Mouse (Mus musculus) thymus, adult 18-20 months (tissue): ENCODE results near the gene Exoc1.
A peak's percentile ranks its signal among the peaks of the same experiment; 100 is the strongest.

Source experiments
- DNase-seq, 2 experiments: peaks; one replicate each; pipeline ENCODE4 v3.0.0; 2022; ENCODE audit warnings: mixed read lengths in 2 of 2

Gene Exoc1

DNA sequence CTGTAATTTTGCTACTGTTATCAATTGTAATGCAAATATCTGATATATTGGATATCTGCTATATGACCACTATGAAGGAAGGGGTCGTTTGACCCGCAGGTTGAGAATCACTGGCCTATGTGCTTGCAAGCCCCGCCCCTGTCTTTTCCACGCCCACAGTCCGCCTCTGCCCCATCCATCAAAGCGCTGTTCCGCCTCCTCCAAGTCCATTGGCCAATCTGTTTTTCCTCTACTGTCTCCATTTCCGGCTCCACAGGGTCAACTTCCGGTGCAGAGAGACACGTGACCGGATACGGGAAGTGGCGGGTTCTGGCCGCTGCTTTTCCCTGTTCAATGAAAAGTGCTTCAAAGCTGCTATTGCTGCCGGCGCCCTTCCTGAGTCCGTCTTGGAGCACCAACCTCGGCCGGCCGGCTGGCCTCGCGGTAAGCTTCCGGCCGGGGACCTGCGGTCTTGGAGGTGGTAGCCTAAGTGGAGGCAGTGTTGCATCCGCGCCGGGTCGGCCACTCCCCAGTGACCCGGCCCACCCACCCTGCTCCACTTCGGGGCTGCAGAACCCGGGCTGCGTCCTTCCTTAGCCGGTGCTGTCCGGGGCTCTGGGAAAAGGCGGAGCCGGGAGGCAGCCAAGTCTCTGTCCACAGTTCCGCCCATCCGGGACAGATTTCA is at the start of gene Exoc1:
Gene Exoc1 (plus strand): TSS at position 272 of the 664 bp plus-strand sequence.
- peak; percentile 86 to 88 for DNase-seq

DNA sequence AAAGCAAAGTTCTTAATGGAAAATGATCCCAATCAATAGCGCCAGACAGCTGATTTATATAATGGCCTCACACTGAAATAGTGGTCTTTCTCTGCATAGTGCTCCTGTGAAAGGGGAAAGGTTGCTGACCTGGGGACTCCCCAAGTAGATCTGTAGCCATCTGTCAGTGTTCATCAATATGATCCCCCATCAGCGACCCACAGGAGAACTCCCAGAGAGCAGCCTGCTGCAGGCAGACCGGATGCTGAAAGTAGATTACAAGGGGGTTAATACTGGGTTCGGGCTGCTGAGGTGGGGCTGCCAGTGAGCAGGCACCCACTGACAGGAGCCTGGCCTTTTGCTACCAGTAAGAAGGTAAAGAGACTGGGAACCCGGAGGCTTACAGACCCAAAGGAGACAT is 45.3 kb upstream of the Exoc1 start, which contains the start of gene Gm7271:
Gene Gm7271 (plus strand): TSS at position 230 of the 400 bp plus-strand sequence.
- DNase-seq, result no peak

DNA sequence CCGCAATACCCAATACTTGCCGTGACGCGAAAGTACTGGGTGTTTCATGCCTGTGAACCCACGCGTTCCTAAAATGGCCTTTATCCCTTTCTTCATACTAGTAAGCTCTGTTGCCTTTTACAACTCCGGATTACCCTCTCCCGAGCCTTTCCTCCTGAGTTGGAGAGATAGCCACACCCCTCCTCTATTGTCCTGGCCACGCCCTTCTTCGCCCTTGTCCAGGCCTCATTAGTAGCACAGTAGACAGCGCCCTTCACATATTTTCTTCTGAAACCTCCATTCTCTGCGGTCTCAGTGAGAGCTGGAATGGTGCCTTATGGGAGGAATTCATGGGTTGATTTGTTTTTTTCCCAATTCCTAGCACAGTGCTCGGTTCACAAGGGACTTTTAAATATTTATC is 34.0 kb upstream of the Exoc1 start:
- DNase-seq, result no peak

DNA sequence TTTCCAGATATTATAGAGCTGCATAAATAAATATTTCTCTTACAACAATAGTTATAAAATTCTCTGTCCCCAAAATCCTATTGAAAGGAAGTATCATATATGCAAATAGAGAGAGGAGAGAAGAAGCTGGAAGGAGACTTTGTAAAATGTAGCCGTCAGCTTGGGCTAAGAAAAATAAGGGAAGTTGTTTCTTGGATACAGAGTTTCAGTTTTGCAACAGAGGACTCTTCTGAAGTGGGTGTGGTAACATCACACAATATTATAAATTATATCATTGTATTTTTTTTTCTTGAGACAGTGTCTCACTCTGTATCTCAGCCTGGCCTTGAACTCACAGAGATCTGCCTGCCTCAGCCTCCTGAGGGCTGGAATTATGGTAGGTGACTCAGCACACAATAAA is 6.7 kb upstream of the Exoc1 start:
- DNase-seq, result no peak

DNA sequence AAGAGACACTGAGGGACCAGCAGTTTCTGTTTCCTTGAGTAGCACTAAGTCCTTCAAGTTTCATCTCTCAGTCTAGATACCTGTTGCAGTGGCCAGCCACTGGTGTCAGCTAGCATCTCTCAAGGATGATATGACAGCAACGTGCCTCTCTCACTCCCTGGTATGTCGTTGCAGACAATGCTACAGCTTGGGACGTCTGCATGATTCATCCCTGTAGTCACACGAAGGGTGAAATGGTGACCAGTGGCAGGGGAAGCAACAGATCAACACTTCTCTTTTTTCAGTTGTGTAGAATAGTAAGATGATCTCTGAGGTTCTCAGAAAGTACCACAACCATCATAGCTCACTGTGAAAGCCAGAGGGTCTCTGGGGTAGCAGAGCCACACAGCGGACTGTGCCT is 4.5 kb upstream of the Exoc1 start:
- no peak for DNase-seq

DNA sequence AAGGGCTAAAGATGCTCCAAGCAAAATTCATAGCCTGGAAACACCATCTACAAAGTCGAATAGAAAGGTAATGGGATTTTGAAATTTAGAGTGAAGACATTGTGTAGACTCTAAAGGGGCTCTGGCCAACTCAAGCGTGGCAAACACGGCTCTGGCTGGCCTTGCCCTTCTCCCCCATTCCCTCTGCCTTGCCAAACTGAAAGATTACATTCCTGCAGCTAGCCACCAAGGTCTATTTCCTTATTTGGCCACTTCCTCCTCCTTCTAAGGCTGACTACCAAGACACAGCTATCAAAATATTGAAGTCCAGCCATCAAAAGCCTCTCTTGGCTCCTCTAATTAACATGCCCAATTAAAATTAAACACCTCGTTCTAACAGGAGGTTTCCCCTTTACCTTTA is 4.0 kb upstream of the Exoc1 start:
- no peak for DNase-seq

DNA sequence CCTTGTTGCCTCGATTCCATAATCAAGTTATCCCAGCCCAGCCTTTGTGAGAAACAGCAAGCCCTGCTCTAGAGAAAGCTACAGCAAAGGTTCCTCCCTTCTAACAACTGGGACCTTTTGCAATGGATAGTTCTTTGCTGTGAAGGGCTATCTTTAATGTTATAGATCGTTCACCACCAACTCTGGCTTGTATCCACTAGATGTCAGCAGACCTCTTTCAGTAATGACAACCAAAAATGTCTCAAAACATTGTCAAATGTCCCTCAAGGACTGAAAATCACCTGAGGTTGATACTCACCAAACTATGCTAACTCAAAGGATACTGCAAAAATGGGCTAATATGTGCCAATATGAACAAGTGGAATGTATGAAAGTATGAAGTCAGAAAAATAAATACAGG is 3.3 kb upstream of the Exoc1 start:
- no peak for DNase-seq

DNA sequence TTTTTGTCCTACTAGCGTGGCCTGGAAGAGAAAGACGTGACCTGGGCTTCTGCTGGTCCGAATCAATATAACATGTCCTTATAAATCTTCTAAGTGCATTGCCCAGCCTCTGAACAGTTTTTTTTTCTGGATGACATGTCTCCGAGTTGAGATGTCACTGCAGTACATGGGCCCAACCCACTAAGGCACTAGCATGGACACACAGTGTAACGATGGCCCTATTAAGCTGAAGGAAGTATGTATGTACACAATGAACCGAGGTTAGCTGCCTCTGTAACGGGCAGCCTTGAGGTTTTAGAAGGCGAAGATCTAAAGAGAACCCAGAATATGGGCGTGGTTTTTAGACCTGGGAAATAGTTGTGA is 574 bp downstream of the Exoc1 start:
- no peak for DNase-seq

DNA sequence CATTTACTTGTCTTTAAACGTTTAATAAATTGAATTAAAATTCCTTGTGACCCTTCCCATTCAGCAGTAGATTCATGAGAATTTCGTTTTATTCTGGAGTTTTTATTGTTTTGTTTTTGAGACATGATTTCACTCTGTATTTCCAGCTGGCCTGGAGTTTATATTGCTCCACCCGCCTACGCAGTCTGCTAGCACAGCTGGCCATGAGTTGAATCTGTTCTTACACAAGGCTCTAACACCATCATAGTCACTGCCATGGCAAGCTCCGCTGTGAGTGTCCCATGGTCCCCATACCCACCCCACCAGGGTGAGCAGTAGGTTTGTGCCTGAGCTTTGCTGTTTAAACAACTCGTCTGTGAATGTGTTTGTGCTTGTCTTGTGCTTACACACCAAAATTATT is 4.1 kb downstream of the Exoc1 start:
- no peak for DNase-seq

DNA sequence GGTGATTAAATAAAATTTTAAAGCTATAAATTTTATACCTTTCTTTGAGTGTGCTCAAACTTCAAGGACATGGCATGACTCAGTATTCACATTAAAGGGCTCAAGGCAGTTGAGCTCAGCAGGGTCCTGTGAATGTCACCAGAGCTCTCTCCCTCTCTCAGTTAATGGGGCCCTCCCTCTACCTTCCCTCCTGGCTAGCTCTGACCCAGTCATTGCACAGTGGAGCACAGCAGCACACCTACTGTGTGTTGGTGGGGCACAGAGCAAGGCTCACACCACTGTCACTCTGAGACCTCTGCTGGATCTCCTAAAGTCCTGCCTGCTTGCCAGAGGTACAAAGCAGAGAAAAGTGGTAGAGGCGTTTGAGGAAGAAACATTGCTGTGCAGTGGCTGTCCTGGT is 7.1 kb downstream of the Exoc1 start:
- DNase-seq, result no peak

DNA sequence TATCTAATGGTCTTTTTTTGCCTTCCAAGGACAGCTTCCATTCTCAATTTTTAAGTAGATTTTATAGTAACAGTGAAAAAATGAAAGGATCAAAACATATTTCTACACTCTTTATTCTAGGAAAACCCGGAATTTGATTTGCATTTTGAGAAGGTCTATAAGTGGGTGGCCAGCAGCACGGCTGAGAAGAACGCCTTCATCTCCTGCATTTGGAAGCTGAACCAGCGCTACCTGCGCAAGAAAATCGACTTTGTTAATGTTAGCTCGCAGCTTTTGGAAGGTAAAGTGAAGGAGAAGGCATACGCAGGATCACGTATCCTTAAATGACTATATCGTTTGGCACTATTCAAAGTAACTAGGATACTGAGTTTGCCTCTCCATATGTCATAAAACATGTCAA is 8.5 kb downstream of the Exoc1 start:
- no peak for DNase-seq

DNA sequence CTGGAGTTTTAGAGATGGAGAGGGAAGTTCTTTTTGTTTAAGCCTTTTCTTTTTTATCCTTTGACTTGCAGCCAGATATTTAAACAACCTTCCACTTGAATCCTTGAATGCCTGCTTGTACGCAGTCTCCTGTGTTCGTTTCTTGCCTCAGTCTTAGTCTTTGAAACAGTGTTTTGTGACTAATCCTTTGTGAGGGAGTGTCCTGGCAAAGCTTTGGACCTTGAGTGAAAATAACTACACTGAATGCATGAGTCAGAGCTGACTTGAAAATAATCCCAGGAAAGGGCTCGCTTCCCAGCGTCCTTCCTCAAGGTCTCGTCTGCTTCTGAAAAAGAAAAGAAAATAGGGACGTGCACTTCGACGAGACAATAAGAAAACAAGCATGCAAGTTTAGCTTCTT is 11.1 kb downstream of the Exoc1 start:
- DNase-seq, result no peak

DNA sequence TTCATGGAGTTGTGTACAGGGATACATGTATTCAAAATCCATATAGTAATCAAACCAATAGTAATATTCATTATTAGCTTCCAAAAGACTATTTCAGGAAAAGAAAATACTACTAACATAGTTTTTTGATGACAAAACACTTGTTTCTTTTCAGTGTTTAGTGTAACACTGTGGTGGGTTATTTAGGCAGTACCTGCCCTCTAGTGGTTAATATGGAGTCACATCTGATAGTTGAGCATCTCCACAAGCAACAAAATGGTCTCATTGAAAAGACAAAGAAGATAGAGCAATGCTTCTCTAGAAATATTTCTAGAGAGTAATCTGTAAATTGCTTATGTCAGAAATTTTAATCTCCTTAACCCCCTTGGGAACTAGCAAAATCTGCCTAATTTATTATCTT is 11.7 kb downstream of the Exoc1 start:
- DNase-seq, result no peak

DNA sequence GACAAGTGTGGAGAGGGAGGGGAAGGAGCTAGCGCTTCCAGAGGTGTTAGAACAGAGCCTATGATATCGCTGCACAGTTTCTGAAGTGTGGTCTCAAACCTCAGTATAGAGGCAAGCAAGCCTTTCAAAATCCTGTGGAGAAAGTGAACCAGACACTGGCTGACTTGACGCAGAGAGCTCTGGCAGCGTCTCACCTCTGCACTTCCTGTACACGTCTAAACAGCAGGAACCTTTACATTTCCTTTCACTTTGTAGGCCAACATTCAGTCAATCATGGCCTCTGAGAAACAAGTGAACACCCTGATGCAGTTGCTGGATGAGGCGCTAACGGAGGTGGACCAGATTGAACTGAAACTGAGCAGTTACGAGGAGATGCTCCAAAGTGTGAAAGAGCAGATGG is 14.1 kb downstream of the Exoc1 start:
- no peak for DNase-seq

DNA sequence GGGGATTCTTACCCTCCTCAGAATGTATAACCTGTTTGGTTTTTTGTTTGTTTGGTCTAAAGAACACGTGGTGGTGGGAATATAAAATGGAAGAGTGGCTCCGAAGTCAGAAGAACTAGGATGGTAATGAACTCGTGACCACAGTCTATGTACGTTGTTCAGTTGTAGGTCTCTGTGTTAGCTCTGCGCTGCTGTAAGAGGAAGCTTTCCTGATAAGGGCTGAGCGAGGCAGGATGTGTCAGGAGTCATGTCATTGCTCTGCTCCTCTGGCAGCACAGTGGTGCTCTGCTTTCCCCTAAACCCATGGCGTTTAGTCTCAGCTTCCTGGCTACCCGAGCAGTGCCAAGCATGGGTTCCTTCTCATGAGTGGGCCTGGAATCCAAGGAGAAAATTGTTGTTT is 21.3 kb downstream of the Exoc1 start:
- DNase-seq, result no peak

DNA sequence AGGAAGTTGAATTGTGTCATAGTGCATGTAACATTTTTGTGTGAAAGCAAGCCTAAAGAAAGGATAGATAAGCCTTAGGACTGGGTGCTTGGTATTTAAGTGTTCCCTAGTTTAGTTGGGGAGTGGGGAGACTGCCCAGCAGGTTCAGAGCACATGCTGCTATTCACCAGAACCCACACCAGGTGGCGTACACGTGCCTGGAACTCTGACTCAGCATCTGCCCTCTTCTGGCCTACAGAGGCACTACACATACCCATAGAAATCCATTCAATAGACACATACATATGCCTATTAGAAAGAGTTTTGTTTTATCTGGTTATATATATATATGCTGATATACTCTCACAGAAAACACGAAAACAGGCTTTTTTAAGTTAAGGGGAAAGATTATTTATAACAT is 36.2 kb downstream of the Exoc1 start:
- DNase-seq, result peak; percentile 22 to 26

DNA sequence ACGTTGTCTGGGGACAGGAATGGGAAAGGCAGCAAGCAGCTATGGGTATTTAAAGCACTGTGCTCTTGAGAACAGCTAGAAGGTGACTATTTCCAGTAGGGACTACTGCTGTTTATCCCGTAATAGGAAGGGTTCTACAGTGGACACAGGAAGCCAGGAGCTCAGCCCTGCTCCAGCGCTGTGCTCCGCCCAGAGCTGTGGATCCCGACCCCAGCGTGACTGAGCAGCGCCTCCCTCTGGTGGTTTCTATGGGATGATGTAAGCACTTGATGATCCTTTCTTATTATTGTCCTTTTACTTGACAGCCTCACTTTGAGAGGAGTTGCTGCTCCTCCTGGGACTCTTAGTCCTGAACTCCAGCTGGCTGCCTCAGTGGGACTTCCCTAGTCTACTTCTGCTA is 45.1 kb downstream of the Exoc1 start:
- DNase-seq, result no peak

DNA sequence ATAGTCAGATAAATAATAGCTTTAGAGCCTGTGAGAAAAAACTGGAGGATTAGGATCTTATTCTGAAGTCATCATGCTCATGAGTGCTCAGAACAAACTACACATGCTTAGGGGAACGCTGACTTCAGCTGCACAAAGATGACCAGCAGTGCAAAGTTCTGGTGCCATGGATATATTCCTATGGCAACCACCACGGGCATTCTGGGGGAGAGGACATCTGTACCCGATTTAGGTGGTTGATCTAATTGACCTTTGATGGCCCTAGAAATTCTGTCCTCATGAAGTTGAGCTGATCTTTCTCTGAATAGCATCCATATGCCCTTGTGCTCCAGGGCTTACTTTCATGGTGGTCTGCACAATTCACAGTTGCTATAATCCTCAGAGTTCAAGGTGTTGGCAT is 47.9 kb downstream of the Exoc1 start:
- DNase-seq, result no peak

DNA sequence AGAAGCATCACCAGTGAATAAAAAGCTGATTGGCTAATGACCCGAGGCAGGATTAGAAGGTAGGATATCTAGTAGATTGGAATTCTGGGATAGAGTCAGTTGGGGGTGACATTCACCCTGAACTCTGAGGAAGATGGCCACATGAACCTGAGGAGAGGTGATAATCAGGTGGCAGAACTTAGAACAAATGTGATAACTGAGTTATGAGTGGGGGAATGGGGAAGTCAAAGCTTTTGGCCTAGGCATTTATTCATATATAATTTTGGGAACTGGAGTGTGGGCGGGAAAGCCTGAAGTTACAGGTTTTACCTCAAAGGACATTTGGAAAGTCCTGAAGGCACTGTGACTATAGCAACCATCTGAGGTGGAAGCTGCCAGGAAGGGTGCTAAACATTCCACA is 56.3 kb downstream of the Exoc1 start:
- DNase-seq, result no peak

DNA sequence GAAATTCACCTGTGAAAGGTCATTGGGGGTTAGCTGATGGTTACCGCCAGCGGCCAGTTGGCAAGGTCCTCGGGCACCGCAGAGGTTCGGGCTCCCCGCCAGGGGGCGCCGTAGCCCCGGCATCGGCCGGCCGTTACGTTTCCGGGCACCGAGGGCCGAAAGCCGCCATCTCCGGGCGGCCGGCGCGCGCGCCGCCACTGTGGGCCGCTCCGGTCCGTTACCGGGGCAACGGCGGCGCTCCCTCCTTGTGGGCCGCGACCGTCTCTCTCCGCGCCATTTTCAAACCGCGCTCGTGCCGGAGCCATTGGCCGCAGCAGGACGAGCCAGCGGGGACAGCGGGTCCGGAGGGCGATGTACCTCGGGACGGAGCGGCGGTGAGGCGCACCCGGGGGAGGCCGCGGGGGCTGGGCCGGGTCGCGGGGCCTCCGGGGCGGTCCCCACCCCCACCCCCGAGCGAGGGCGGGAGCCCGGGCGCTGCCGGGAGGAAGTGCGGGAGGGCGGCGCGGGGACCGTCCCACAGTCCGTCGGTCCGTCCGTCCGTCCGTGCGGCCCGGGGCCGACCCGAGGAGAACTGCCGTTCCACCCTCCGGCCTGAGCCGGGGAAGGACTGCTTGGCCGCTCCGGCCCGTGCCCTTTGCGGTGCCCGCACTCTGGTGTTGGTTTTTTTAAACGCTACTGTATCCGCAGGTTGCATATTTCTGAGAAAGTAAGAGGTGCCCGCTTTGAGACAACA is 59.6 kb downstream of the Exoc1 start, which contains the start of gene Cep135:
Gene Cep135 (plus strand): TSS at position 148 of the 733 bp plus-strand sequence.
- DNase-seq, result peak; percentile 56 to 57

DNA sequence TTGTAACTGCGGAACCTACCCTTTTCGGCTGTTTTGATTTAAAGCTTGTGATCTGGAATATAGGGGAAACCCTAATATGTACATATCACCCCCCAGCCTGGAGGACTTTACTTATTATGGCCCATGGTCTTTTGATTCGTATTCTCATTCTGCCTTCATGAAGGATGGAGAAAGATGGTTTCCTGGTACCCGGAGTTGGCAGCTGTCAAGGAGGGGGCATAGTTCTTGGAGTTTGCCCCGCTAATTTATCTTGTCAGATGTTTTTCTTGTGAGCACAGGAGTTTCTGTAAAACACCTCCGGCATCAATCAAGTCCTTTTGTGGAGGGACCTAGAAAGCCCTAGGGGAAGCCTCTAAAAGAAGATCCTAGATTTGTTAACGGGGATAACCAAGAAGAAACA is 60.2 kb downstream of the Exoc1 start:
- no peak for DNase-seq

DNA sequence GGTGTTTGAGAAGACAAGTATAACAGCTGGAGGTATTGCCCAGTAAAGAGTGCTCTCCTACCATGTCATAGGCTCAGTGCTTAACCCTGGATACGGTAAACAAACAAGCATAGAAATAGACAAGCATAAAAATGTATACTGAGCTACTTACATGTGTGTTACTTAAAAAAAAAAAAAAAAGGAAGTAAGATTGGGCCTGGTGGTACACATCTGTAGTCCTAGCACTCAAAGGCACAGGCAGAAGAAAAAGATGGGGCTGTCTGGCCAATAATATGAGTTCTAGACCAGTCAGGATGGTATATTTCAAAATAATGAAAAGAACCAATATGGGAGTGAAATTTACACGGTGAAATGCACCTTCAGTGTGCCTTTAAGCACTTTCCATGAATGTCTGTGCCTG is 60.9 kb downstream of the Exoc1 start:
- no peak for DNase-seq

DNA sequence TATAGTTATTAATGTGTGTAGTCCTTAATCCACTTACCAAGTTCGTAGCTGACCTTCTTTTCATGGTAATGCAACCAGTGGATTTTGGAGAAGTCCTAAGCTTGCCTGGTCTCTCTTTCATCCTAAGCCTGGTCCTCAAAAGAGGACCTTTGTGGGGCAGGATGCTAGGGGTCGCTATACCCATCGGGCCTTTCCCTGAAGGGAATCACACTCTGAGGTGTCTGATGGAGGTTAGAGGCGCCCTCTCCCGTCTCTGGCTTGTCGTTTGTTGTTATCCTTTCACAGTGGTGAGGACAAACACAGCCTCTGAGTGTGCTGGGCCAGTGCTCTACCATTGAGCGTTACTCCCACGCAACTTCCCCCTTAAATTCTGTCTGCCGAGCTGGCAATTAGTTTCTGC is 62.8 kb downstream of the Exoc1 start:
- no peak for DNase-seq

DNA sequence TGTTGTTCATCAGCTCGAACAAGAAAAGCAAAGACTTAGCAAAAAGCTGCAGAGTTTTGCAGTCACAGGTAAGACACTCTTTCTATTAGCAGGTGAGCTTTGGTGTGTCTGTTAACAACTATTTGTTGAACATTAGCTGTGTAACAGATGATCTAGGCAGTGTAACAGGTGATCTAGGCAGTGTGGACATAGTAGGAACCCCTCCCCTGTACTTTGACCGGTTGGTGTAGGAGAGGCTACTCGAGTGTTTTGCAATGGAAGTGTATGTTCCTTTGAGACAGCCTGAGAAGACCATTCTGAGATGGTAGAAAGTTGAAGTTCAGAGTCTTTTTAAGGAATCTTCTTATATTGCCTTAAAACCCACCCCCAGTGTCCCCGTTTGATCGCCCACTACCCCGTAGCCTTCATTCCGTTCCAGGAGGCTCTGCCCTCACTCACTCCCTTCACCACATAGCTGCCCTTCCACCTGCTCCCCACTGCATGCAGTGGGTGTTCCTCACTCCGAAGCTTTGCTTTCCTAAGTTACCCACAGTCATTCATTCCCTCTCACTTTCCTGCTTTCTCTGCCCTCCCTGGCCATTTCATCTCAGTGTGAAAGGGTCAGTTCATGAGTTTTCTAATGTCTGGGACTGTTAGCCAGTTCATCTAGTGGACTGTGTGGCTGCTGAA is 80.7 kb downstream of the Exoc1 start:
- no peak for DNase-seq
